Mouse (Mus musculus): ENCODE measurements around the gene Atp6v0b. TPM values are rescaled to one million over a fixed set of nuclear protein-coding genes. Genes with fewer than 3 reads are reported as not detected.

Atp6v0b gene
- total RNA-seq, 1 experiment from 2014 or later: 85.0 TPM

- no peak for ATAC-seq (replicated peaks; ENCODE audit: low read depth, poor library complexity, severe bottlenecking)
These were observed 8.4 kb downstream of the Atp6v0b start for GRCm38 (mm10) chr4:117878703-117879102.

DNA sequence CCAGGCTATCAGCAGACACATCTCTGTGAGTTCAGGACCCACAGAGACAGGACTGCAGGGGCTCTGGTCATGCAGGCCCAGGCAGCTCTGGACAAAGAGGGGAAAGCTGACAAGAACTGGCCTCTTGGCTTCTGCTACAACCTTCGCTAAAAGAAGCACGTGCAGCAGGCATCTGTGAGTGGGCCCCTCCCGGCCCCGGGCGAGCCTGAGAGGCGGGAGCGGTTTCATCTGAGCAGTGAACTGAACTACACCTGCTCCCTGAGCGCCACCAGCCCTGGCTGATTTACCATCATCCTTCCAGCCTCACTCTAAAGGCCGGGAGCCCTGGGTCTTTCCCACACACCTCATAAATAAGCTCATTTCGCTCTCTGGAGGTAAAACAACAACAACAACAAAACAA lies 8.8 kb downstream of the Atp6v0b start:
- ATAC-seq (replicated peaks; ENCODE audit: low read depth, poor library complexity, severe bottlenecking): no peak

- no peak for ATAC-seq (replicated peaks; ENCODE audit: low read depth, poor library complexity, severe bottlenecking)
These were observed 13.5 kb downstream of the Atp6v0b start for GRCm38 (mm10) chr4:117873615-117874014.

DNA sequence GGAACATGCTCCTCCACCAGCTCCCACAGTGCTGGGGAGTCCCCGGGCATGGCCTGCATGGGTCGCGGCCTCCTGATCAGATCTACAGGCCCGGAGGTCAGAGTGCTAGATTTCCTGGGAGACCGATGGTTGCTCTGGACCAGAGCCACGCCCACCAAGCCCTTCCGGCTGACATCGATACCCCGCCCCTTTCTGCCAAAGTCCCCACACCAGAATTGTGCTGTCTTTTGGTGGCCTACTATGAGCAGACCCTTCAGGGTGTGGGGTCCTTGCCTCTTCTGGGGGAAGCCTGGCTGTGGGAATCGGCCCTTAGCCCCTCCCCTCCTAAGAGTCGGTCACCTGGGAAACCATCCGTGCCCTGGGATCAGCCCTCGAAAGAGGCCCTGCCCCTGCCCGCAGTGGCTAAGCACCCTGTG lies 14.7 kb downstream of the Atp6v0b start, which contains the start of gene Ccdc24:
TSS of gene Ccdc24 (minus strand) at position 87 of the 416 bp plus-strand sequence.
- ATAC-seq (replicated peaks; ENCODE audit: low read depth, poor library complexity, severe bottlenecking): no peak

DNA sequence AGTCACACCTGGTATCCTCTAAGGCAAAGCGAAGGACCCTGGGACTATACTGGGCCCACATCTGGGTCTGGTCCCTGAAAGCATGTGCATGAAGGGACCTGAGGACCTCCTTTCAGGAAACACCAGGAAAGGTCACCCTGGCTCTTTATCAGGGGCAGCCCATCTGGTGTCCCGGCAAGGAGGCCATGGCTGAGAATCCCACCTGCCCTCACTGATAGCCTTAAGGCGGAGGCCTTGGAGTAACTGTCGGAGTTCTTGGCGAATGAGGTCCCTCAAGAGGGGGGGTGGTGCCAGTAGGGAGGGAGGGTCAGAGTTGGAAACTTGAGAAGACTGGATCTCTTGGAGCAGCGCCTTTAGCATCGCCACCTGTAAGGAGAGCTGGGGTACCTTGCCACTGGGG lies 15.3 kb downstream of the Atp6v0b start:
- ATAC-seq (replicated peaks; ENCODE audit: low read depth, poor library complexity, severe bottlenecking): no peak

GRCm38 (mm10) chr4:117870437-117870836 lies 16.7 kb downstream of the Atp6v0b start:
- ATAC-seq (replicated peaks; ENCODE audit: low read depth, poor library complexity, severe bottlenecking): no peak

- ATAC-seq (replicated peaks; ENCODE audit: low read depth, poor library complexity, severe bottlenecking): no peak
These were observed 17.8 kb downstream of the Atp6v0b start for GRCm38 (mm10) chr4:117869317-117869716.

- ATAC-seq (replicated peaks; ENCODE audit: low read depth, poor library complexity, severe bottlenecking): peak; percentile 55
These were observed 19.3 kb downstream of the Atp6v0b start for GRCm38 (mm10) chr4:117867823-117868222.

DNA sequence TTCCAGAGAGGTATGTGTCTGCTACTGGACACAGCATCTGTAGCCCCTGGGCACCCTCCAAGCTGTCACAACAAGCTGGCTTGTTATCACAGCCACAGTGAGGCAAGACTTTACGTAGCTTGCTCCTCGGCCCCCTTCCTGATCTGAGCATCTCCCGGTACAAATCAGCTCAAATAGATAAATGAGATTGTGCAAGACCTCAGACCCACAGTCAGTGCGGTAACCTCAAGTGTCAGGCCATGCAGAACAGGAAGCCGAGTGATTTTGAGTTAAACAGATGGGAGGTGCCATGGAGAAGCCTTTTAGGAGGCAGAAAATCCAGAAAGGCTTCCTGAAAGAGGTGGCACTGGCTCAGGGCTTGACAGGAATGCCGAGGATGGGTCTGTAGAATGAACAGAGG lies 20.1 kb downstream of the Atp6v0b start:
- ATAC-seq (replicated peaks; ENCODE audit: low read depth, poor library complexity, severe bottlenecking): peak; percentile 63

- ATAC-seq (replicated peaks; ENCODE audit: low read depth, poor library complexity, severe bottlenecking): peak; percentile 57
These were observed 21.1 kb downstream of the Atp6v0b start for GRCm38 (mm10) chr4:117866083-117866482.

GRCm38 (mm10) chr4:117862823-117863222 lies 24.3 kb downstream of the Atp6v0b start:
- no peak for ATAC-seq (replicated peaks; ENCODE audit: low read depth, poor library complexity, severe bottlenecking)

DNA sequence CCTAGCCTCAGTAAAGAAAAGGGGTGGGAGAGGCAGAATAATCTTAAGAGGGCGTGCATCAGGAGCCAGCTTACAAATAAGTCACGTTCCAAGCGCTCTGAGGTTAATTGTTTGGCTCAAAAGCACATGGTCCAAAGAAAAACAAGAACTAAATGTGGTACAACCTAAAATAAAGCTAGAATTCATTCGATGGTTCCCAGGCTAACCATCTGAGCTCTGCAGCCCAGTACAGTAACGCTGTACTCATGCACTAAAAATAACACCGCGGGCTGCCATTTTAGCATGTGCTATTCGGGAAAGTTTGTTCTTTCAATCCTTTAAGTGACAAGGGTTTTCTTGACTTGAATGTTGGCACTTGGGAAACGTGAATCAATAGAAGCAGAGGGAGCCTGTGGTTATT lies 26.6 kb downstream of the Atp6v0b start:
- no peak for ATAC-seq (replicated peaks; ENCODE audit: low read depth, poor library complexity, severe bottlenecking)

- ATAC-seq (replicated peaks; ENCODE audit: low read depth, poor library complexity, severe bottlenecking): peak; percentile 55
These were observed 28.3 kb downstream of the Atp6v0b start for GRCm38 (mm10) chr4:117858794-117859193.

- ATAC-seq (replicated peaks; ENCODE audit: low read depth, poor library complexity, severe bottlenecking): no peak
These were observed 32.0 kb downstream of the Atp6v0b start for GRCm38 (mm10) chr4:117855146-117855545.

GRCm38 (mm10) chr4:117852152-117852868 lies 34.8 kb downstream of the Atp6v0b start:
- no peak for ATAC-seq (replicated peaks; ENCODE audit: low read depth, poor library complexity, severe bottlenecking)

GRCm38 (mm10) chr4:117850871-117851270 lies 36.3 kb downstream of the Atp6v0b start:
- no peak for ATAC-seq (replicated peaks; ENCODE audit: low read depth, poor library complexity, severe bottlenecking)

- no peak for ATAC-seq (replicated peaks; ENCODE audit: low read depth, poor library complexity, severe bottlenecking)
These were observed 37.0 kb downstream of the Atp6v0b start for GRCm38 (mm10) chr4:117850176-117850575.

DNA sequence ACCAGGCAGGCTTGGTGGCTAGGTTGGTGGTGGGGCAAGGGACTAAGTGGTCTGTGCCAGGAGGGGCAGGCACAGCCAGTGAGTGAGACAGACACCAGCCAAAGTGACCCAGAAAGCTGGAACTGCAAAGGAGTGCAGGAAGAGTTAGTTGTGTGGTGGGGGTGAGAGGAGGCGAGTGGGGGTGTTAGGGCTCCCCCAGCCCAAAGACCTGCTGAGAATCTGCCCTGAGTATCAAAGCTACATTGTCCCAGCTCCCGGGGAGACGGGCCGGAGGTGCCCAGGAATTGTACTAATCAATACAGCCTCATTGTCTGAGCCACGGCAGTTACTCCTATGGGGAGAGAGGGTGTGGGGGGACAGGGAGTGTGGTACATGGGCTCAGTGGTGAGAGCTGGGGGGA lies 37.6 kb downstream of the Atp6v0b start:
- no peak for ATAC-seq (replicated peaks; ENCODE audit: low read depth, poor library complexity, severe bottlenecking)

GRCm38 (mm10) chr4:117849063-117849462 lies 38.1 kb downstream of the Atp6v0b start:
- ATAC-seq (replicated peaks; ENCODE audit: low read depth, poor library complexity, severe bottlenecking): no peak

DNA sequence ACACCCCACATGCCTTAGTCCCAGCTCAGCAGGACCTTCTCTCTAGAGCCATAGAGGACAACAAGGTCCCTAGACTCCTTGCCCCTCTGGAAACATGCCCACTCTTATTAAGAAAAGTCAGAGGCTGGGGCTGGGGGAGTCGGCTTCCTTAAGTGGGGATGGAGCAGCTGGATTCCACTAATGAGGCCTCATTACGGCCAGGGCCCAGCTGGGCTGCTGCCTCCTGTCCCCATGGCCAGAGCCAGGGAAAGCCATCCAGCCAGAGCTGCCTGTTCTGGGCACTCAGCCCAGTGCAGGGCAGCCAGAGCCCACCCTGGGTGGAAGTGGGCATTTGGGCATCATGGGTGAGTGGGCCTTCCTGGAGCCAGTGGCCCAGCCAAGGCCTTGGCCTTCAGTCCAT lies 40.1 kb downstream of the Atp6v0b start:
- no peak for ATAC-seq (replicated peaks; ENCODE audit: low read depth, poor library complexity, severe bottlenecking)

GRCm38 (mm10) chr4:117846261-117846660 lies 40.9 kb downstream of the Atp6v0b start:
- ATAC-seq (replicated peaks; ENCODE audit: low read depth, poor library complexity, severe bottlenecking): no peak

GRCm38 (mm10) chr4:117845316-117845715 lies 41.8 kb downstream of the Atp6v0b start:
- no peak for ATAC-seq (replicated peaks; ENCODE audit: low read depth, poor library complexity, severe bottlenecking)

Measured in common myeloid progenitor, adult 5-6 weeks (primary cell).